ENCODE assay signal across 12 mouse cellular contexts in the genomic region with DNA sequence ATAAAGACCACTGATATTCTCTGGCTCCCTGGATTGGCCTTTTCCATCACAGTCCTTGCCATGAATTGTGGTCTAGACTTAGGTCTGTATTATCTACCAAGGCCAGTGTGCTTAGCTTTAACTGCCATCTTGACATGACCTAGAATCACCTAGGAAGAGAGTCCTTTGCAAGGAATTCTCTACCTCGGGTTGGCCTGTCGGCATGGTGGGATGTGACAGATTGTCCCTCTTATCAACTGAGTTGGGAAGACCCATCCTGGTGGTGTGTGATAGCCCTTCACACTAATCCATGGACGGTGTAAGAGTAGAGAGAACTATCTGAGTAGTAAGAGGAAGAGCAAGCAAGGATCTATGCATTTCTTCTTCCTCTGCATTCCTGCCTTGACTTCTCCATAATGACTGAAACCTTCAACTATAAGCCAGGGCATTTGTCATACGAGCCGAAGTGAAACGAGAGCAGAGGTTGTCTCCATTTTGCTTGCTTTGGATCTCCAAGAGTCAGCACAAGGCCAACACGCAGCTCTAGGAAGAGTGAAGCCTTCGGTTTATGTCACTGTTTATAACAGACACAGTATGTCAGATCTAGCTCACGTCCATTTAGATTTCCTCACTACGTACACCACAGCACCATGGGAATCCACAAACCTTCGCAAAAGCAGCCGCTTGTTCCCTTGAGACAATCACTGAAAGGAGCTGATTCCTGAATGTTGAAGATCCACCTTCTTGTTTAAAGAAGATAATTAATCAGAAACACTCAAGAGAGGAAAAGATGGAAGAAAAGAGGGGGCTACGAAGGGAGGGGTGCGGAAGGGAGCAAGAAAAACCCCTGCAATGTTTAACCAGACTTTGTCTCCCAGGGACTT.
DNase-seq lines count a peak whose midpoint lies in the region; ATAC-seq lines count a peak whose summit lies in the region.
"Had no signal": no experiment of that assay in that cellular context is flagged by ENCODE, and none has a peak within 500 bp of the region (broad histone marks: within the 10 kb centered on the region; RNA-seq: fewer than 3 reads in every experiment).

No protein-coding gene starts in this region.

- H3K9me3 ChIP-seq in embryonic facial prominence, embryonic 10.5 days, result peaks cover 6% of the 10 kb centered on the region; the same call in 1 of the 2 replicates
- no peaks in the 10 kb centered on the region; the same call in 1 of the 2 replicates for H3K9me3 ChIP-seq in forebrain, embryonic 11.5 days (ENCODE audit: control insufficient read depth, low read length)
- H3K9me3 ChIP-seq in hindbrain, embryonic 13.5 days, result no peaks in the 10 kb centered on the region
- H3K9me3 ChIP-seq in midbrain, embryonic 15.5 days, result no peaks in the 10 kb centered on the region
- no peaks in the 10 kb centered on the region for H3K9me3 ChIP-seq in heart, embryonic 10.5 days

- H3K4me2 ChIP-seq in forebrain, embryonic 11.5 days (ENCODE audit: low read depth, low read length, severe bottlenecking), result no peak overlapping the region
- no peak overlapping the region for H3K4me2 ChIP-seq in hindbrain, embryonic 13.5 days
- H3K4me2 ChIP-seq in midbrain, embryonic 15.5 days, result no peak overlapping the region
- H3K4me2 ChIP-seq: heart, embryonic 11.5 days had no signal

- H3K4me3 ChIP-seq in embryonic facial prominence, embryonic 10.5 days, result no peak overlapping the region
- no peak overlapping the region for H3K4me3 ChIP-seq in forebrain, embryonic 11.5 days (ENCODE audit: low read depth, low read length)
- no peak overlapping the region for H3K4me3 ChIP-seq in hindbrain, embryonic 13.5 days
- H3K4me3 ChIP-seq in midbrain, embryonic 15.5 days, result no peak overlapping the region
- H3K4me3 ChIP-seq in heart, embryonic 10.5 days, result no peak overlapping the region

- WGBS in embryonic facial prominence, embryonic 10.5 days, result 91% methylated on average over 14 of the region's 14 CpGs
- 85% methylated on average over 14 of the region's 14 CpGs for WGBS in forebrain, embryonic 11.5 days
- WGBS in hindbrain, embryonic 13.5 days, result 41% methylated on average over 14 of the region's 14 CpGs
- 38% methylated on average over 14 of the region's 14 CpGs for WGBS in midbrain, embryonic 15.5 days
- 87% methylated on average over 14 of the region's 14 CpGs for WGBS in heart, embryonic 10.5 days

- peaks cover 3% of the 10 kb centered on the region; the same call in 1 of the 2 replicates for H3K4me1 ChIP-seq in embryonic facial prominence, embryonic 10.5 days
- peaks cover 12% of the 10 kb centered on the region; the same call in 1 of the 2 replicates for H3K4me1 ChIP-seq in forebrain, embryonic 11.5 days (replicated peaks; ENCODE audit: control insufficient read depth, insufficient read depth, low read length)
- peaks cover 30% of the 10 kb centered on the region for H3K4me1 ChIP-seq in hindbrain, embryonic 13.5 days (replicated peaks)
- H3K4me1 ChIP-seq in midbrain, embryonic 15.5 days, result peaks cover 16% of the 10 kb centered on the region
- H3K4me1 ChIP-seq in heart, embryonic 10.5 days, result no peaks in the 10 kb centered on the region

- ATAC-seq in forebrain, embryonic 11.5 days (replicated peaks; ENCODE audit: low FRiP score), result 0 out of 2 replicates have a peak, but pooled peaks have one; percentile 32
- peak; percentile 55 for ATAC-seq in hindbrain, embryonic 13.5 days (ENCODE audit: low FRiP score)
- peak; percentile 46 for ATAC-seq in midbrain, embryonic 15.5 days (replicated peaks)

- peak overlapping the region; percentile 28; the same call in 1 of the 2 replicates for H3K9ac ChIP-seq in forebrain, embryonic 11.5 days (ENCODE audit: low read length)
- H3K9ac ChIP-seq in hindbrain, embryonic 13.5 days, result 0 out of 2 replicates have a peak overlapping the region, but pooled peaks have one; percentile 14
- H3K9ac ChIP-seq in midbrain, embryonic 15.5 days, result no peak overlapping the region

- no peaks in the 10 kb centered on the region for H3K36me3 ChIP-seq in embryonic facial prominence, embryonic 10.5 days (replicated peaks)
- no peaks in the 10 kb centered on the region for H3K36me3 ChIP-seq in forebrain, embryonic 11.5 days (ENCODE audit: control insufficient read depth, insufficient read depth, low read length)
- H3K36me3 ChIP-seq in hindbrain, embryonic 13.5 days, result no peaks in the 10 kb centered on the region
- H3K36me3 ChIP-seq in midbrain, embryonic 15.5 days (replicated peaks), result no peaks in the 10 kb centered on the region
- H3K36me3 ChIP-seq in heart, embryonic 10.5 days, result no peaks in the 10 kb centered on the region

- H3K27ac ChIP-seq in embryonic facial prominence, embryonic 10.5 days (replicated peaks), result peak overlapping the region; percentile 70
- peak overlapping the region; percentile 84 for H3K27ac ChIP-seq in forebrain, embryonic 11.5 days (ENCODE audit: low read depth, low read length)
- peak overlapping the region; percentile 87 for H3K27ac ChIP-seq in hindbrain, embryonic 13.5 days
- peak overlapping the region; percentile 78 for H3K27ac ChIP-seq in midbrain, embryonic 15.5 days
- no peak overlapping the region for H3K27ac ChIP-seq in heart, embryonic 10.5 days

- no peaks in the 10 kb centered on the region for H3K27me3 ChIP-seq in embryonic facial prominence, embryonic 10.5 days (replicated peaks; ENCODE audit: low read depth, poor library complexity, severe bottlenecking)
- no peaks in the 10 kb centered on the region for H3K27me3 ChIP-seq in forebrain, embryonic 11.5 days (ENCODE audit: control insufficient read depth, insufficient read depth, low read length)
- no peaks in the 10 kb centered on the region for H3K27me3 ChIP-seq in hindbrain, embryonic 13.5 days
- no peaks in the 10 kb centered on the region for H3K27me3 ChIP-seq in midbrain, embryonic 15.5 days (replicated peaks)
- 0 out of 2 replicates have a peak, but pooled peaks cover 6% of the 10 kb centered on the region for H3K27me3 ChIP-seq in heart, embryonic 10.5 days (ENCODE audit: insufficient read depth, poor library complexity, severe bottlenecking)

- DNase-seq in embryonic facial prominence, embryonic 10.5 days (ENCODE audit: low spot score), result peak; percentile 7
- DNase-seq in forebrain, embryonic 11.5 days (ENCODE audit: low spot score), result no peak
- no peak for DNase-seq in adrenal gland, adult 2 months
- DNase-seq in heart, embryonic 10.5 days (ENCODE audit: low spot score), result no peak
- no peak for DNase-seq in MN1 (ENCODE audit: low spot score)
- DNase-seq: heart, postnatal 4 days; kidney, adult 8-10 months; lung, adult 18-20 months; thymus, postnatal 14 days had no signal
